Mouse (Mus musculus): ENCODE measurements around the gene Reep3.

- TF ChIP-seq GATA1 (IDR thresholded peaks at IDR 0.05; ENCODE audit: low read length): no peak
- no peak for TF ChIP-seq TAL1 (IDR thresholded peaks at IDR 0.05; ENCODE audit: low read length)
Observed at GRCm38 (mm10) chr10:67024391-67024790, 72.4 kb downstream of the Reep3 start.
